Mouse (Mus musculus) frontal cortex, postnatal 10 days (tissue): ENCODE measurements around the gene Esrra.
A peak's percentile ranks its signal among the peaks of the same experiment; 100 is the strongest.

Experiments used
- DNase-seq, 2 experiments: peaks; one replicate each; pipeline ENCODE4 v3.0.0; 2022; ENCODE audit warnings: low spot score in 2 of 2, mixed read lengths in 1 of 2

Gene Esrra

GRCm38 (mm10) chr19:6920741-6921636 lies 624 bp downstream of the Esrra start:
- DNase-seq, result peak; percentile 59 to 72

- DNase-seq, result peak in 1 of 2 experiments; percentile 47
These were observed 1.5 kb downstream of the Esrra start for GRCm38 (mm10) chr19:6919876-6920740.

GRCm38 (mm10) chr19:6919431-6919830 lies 2.2 kb downstream of the Esrra start:
- DNase-seq, result no peak

GRCm38 (mm10) chr19:6918321-6918720 lies 3.3 kb downstream of the Esrra start:
- no peak for DNase-seq

- DNase-seq, result no peak
These were observed 5.1 kb downstream of the Esrra start for GRCm38 (mm10) chr19:6916496-6916895.

- no peak for DNase-seq
These were observed 6.3 kb downstream of the Esrra start for GRCm38 (mm10) chr19:6915276-6915675.

GRCm38 (mm10) chr19:6914540-6914939 lies 7.1 kb downstream of the Esrra start:
- DNase-seq, result no peak

- DNase-seq, result no peak
These were observed 7.6 kb downstream of the Esrra start for GRCm38 (mm10) chr19:6913991-6914390.

- DNase-seq, result no peak
These were observed 8.6 kb downstream of the Esrra start for GRCm38 (mm10) chr19:6913036-6913435.

- DNase-seq, result peak in 1 of 2 experiments; percentile 5
These were observed 9.2 kb downstream of the Esrra start for GRCm38 (mm10) chr19:6912205-6912970.

GRCm38 (mm10) chr19:6911101-6912074 lies 10.2 kb downstream of the Esrra start:
- DNase-seq, result no peak

GRCm38 (mm10) chr19:6910306-6910705 lies 11.3 kb downstream of the Esrra start:
- peak in 1 of 2 experiments; percentile 60 for DNase-seq

- DNase-seq, result peak; percentile 91
These were observed 11.9 kb downstream of the Esrra start, which contains the start of the genes Trmt112 and Prdx5 for GRCm38 (mm10) chr19:6909507-6910289. Trmt112 (plus strand) TSS chr19:6909698. Prdx5 (minus strand) TSS chr19:6910106.

- no peak for DNase-seq
These were observed 12.6 kb downstream of the Esrra start for GRCm38 (mm10) chr19:6909021-6909420.

- no peak for DNase-seq
These were observed 13.6 kb downstream of the Esrra start for GRCm38 (mm10) chr19:6907811-6908540.

GRCm38 (mm10) chr19:6907094-6907493 lies 14.5 kb downstream of the Esrra start:
- no peak for DNase-seq

GRCm38 (mm10) chr19:6906199-6906598 lies 15.4 kb downstream of the Esrra start:
- DNase-seq, result no peak

GRCm38 (mm10) chr19:6905498-6906159 lies 16.0 kb downstream of the Esrra start:
- DNase-seq, result no peak
